Mouse (Mus musculus): ENCODE results near the gene Retreg3.

Retreg3 gene

GRCm38 (mm10) chr11:101051617-101052016 is 68.1 kb downstream of the Retreg3 start:
- DNase-seq (ENCODE audit: low spot score): no peak

GRCm38 (mm10) chr11:101051051-101051493 is 68.6 kb downstream of the Retreg3 start:
- no peak for DNase-seq (ENCODE audit: low spot score)

GRCm38 (mm10) chr11:101050359-101050758 is 69.3 kb downstream of the Retreg3 start:
- no peak for DNase-seq (ENCODE audit: low spot score)

GRCm38 (mm10) chr11:101047502-101047901 is 72.2 kb downstream of the Retreg3 start:
- no peak for DNase-seq (ENCODE audit: low spot score)

- no peak for DNase-seq (ENCODE audit: low spot score)
These were observed 73.3 kb downstream of the Retreg3 start for GRCm38 (mm10) chr11:101046440-101046839.

All from adipocyte (in vitro differentiated cells).